Mouse (Mus musculus): ENCODE results near the gene Prcc. TPM values are rescaled to one million over a fixed set of nuclear protein-coding genes. Genes with fewer than 3 reads are reported as not detected.

The Prcc gene
- 24.2 TPM for polyA plus RNA-seq (2014; fragmentation: Illumina TruSeq; extraction: RNeasy Lipid Tissue Mini Kit (QIAGEN cat#74804); ENCODE audit: low read depth, low replicate concordance)

GRCm38 (mm10) chr3:87885281-87886003, at the start of gene Prcc:
Prcc (minus strand) TSS chr3:87885608.

GRCm38 (mm10) chr3:87930078-87930795, 44.8 kb upstream of the Prcc start, which contains the start of the genes Isg20l2 and Rrnad1:
Isg20l2 (plus strand) TSS chr3:87930314.
Rrnad1 (minus strand) TSS chr3:87930717.

GRCm38 (mm10) chr3:87919336-87920108, 34.1 kb upstream of the Prcc start, which contains the start of gene Mrpl24:
Mrpl24 (plus strand) TSS chr3:87919506.

GRCm38 (mm10) chr3:87905880-87906485, 20.6 kb upstream of the Prcc start, which contains the start of gene Hdgf:
Hdgf (plus strand) TSS chr3:87906321.

GRCm38 (mm10) chr3:87846650-87847110, 38.7 kb downstream of the Prcc start, which contains the start of gene Sh2d2a:
Sh2d2a (plus strand) TSS chr3:87846755.

GRCm38 (mm10) chr3:87824206-87824605, 61.2 kb downstream of the Prcc start, which contains the start of gene Pear1:
Pear1 (minus strand) TSS chr3:87824306.

Other genes starting within 250 kb of the Prcc start
- gene Lrrc71, start 137.0 kb downstream of the Prcc start, polyA plus RNA-seq (2014; fragmentation: Illumina TruSeq; extraction: RNeasy Lipid Tissue Mini Kit (QIAGEN cat#74804); ENCODE audit: low read depth, low replicate concordance): 6.5 TPM
- gene Ntrk1, start 90.4 kb downstream of the Prcc start, polyA plus RNA-seq (2014; fragmentation: Illumina TruSeq; extraction: RNeasy Lipid Tissue Mini Kit (QIAGEN cat#74804); ENCODE audit: low read depth, low replicate concordance): 1.3 TPM
- gene Insrr, start 88.7 kb downstream of the Prcc start, polyA plus RNA-seq (2014; fragmentation: Illumina TruSeq; extraction: RNeasy Lipid Tissue Mini Kit (QIAGEN cat#74804); ENCODE audit: low read depth, low replicate concordance): 2.8 TPM
- gene Pear1, start 61.3 kb downstream of the Prcc start, polyA plus RNA-seq (2014; fragmentation: Illumina TruSeq; extraction: RNeasy Lipid Tissue Mini Kit (QIAGEN cat#74804); ENCODE audit: low read depth, low replicate concordance): 39.1 TPM
- gene Sh2d2a, start 38.9 kb downstream of the Prcc start, polyA plus RNA-seq (2014; fragmentation: Illumina TruSeq; extraction: RNeasy Lipid Tissue Mini Kit (QIAGEN cat#74804); ENCODE audit: low read depth, low replicate concordance): 0.55 TPM
- gene Hdgf, start 20.7 kb upstream of the Prcc start, polyA plus RNA-seq (2014; fragmentation: Illumina TruSeq; extraction: RNeasy Lipid Tissue Mini Kit (QIAGEN cat#74804); ENCODE audit: low read depth, low replicate concordance): 132 TPM
- 115 TPM for gene Mrpl24, start 33.9 kb upstream of the Prcc start, polyA plus RNA-seq (2014; fragmentation: Illumina TruSeq; extraction: RNeasy Lipid Tissue Mini Kit (QIAGEN cat#74804); ENCODE audit: low read depth, low replicate concordance)
- gene Isg20l2, start 44.7 kb upstream of the Prcc start, polyA plus RNA-seq (2014; fragmentation: Illumina TruSeq; extraction: RNeasy Lipid Tissue Mini Kit (QIAGEN cat#74804); ENCODE audit: low read depth, low replicate concordance): 15.9 TPM
- 19.1 TPM for gene Rrnad1, start 45.1 kb upstream of the Prcc start, polyA plus RNA-seq (2014; fragmentation: Illumina TruSeq; extraction: RNeasy Lipid Tissue Mini Kit (QIAGEN cat#74804); ENCODE audit: low read depth, low replicate concordance)
- 3.9 TPM for gene Crabp2, start 63.1 kb upstream of the Prcc start, polyA plus RNA-seq (2014; fragmentation: Illumina TruSeq; extraction: RNeasy Lipid Tissue Mini Kit (QIAGEN cat#74804); ENCODE audit: low read depth, low replicate concordance)
- 9.0 TPM for gene Nes, start 85.5 kb upstream of the Prcc start, polyA plus RNA-seq (2014; fragmentation: Illumina TruSeq; extraction: RNeasy Lipid Tissue Mini Kit (QIAGEN cat#74804); ENCODE audit: low read depth, low replicate concordance)
- not detected for gene Bcan, start 114.6 kb upstream of the Prcc start, polyA plus RNA-seq (2014; fragmentation: Illumina TruSeq; extraction: RNeasy Lipid Tissue Mini Kit (QIAGEN cat#74804); ENCODE audit: low read depth, low replicate concordance)
- gene Hapln2, start 142.0 kb upstream of the Prcc start, polyA plus RNA-seq (2014; fragmentation: Illumina TruSeq; extraction: RNeasy Lipid Tissue Mini Kit (QIAGEN cat#74804); ENCODE audit: low read depth, low replicate concordance): not detected
- gene Gpatch4, start 157.5 kb upstream of the Prcc start, polyA plus RNA-seq (2014; fragmentation: Illumina TruSeq; extraction: RNeasy Lipid Tissue Mini Kit (QIAGEN cat#74804); ENCODE audit: low read depth, low replicate concordance): 11.0 TPM
- 105 TPM for gene Naxe, start 172.9 kb upstream of the Prcc start, polyA plus RNA-seq (2014; fragmentation: Illumina TruSeq; extraction: RNeasy Lipid Tissue Mini Kit (QIAGEN cat#74804); ENCODE audit: low read depth, low replicate concordance)
- 6.3 TPM for gene Ttc24, start 192.7 kb upstream of the Prcc start, polyA plus RNA-seq (2014; fragmentation: Illumina TruSeq; extraction: RNeasy Lipid Tissue Mini Kit (QIAGEN cat#74804); ENCODE audit: low read depth, low replicate concordance)
- gene Iqgap3, start 196.4 kb upstream of the Prcc start, polyA plus RNA-seq (2014; fragmentation: Illumina TruSeq; extraction: RNeasy Lipid Tissue Mini Kit (QIAGEN cat#74804); ENCODE audit: low read depth, low replicate concordance): 1.1 TPM